Mouse (Mus musculus) cerebellum, adult 9-11 months (tissue): ENCODE results near the gene Vmn2r90.
"Not testable (repeated sequence)": the region's sequence is repeated elsewhere in the genome, so short reads cannot be mapped to it uniquely, and the experiment has no call there.

Source experiments
- DNase-seq: peaks from one replicate; pipeline ENCODE4 v3.0.0; 2022

Vmn2r90 gene

DNA sequence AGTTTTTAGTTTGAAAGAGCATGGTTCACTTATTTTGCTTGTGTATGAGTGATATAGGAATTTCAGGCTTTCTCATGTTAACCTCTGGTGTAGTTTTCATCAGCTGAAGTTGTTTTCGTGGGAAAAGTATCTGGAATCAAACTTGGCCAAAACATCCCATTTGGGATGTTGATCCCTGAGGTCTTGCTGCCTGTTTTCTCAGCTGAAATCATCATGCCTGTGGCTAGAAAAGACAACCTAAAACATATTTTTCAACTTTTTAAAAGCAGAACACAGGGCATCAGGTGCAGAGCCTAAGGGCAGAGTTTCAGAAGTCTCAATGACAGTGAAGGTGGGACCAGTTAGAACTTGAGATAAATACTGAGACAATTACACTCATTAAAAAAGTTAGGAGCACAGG is at the start of gene Vmn2r90:
TSS of gene Vmn2r90 (plus strand) at position 301 of the 400 bp plus-strand sequence.
- DNase-seq: no peak

DNA sequence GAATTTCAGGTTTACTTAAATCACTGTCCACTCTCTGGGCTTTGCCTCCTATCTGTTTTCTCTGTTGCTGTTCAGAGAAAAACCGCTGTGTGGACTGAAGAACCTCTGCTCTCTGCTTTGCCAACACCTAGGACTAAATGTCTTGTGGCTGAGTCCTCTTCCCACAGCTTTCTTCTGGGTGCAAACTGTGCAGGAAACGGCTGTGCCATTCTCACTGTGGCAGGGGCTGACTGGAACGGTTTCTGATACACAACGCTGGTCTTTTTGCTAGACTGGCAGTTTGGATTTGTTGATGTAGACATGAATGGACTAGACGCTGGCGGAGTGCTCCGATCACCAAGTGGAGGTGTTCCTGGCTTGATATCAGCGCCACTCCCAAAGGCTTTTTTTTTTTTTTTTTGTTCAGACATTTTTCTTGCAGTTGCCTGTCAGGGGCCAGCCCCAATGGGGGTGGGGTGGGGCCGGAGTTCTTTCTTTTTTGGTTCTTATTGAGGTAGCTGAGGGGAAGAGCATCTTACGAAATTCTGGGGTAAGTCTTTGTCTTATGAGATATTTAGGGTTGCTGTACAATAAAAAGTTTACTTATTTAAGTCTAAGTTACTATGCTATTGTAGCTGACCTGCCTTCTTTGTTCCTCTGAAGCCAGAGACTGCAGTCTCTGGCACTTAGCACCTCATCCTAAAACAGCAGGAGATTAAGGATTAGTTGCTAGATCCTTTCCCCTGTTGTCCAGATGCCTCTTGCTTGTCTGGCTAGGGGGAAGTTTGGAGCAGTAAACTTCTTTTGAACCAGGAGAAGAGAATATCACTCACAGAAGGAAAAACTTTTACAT is 48.3 kb upstream of the Vmn2r90 start:
- DNase-seq: no peak

DNA sequence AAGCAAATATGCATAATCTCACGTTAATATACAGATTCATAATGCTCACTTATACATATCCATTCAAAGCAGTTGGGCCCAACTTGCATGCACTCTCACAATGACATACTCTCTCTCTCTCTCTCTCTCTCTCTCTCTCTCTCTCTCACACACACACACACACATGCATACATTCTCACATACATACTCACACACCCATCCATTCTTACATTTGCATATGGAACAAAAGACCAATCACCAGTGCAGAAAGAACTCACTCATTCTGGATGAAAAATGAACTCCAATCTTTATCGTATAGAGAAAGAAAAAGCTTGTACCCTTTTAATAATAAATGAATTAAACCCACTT is 47.7 kb upstream of the Vmn2r90 start:
- DNase-seq: no peak

DNA sequence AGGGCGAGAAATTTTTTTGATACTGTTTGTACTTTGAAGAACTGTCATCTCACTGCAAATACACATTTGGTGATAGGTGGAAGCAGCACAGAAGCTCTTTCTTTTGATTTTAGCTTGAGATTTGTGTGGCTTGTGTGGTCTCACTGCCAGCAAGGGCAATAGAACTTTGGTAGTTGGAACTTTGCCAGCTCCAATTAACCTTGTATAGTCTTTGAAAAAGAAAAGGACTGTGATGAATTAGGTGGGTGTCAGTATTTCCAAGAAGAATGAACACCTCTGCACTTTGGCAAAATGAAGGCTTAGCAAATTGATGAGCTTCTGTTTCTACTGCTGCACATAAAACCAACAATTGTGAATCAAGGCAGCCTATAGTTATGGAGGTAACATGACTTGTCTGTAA is 24.8 kb upstream of the Vmn2r90 start:
- DNase-seq: no peak

DNA sequence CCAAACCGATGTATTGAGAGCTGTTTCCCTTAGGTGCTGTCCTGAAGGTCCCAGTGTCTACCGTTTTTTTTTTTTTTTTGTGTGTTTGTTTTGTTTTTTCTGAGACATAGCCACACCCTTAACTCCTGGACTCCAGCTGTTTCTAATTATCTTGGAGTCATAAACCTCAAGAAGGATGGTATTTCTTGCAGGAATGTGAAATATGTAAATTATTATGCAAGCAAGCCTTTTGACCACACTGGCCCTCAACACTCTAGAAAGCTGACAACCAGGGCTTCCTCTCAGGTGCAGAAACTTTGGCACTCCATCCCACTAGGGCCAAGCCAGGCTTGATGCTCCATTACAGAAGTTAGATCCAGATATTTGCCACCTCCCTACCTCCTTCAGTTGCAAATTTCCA is 12.9 kb upstream of the Vmn2r90 start:
- DNase-seq: no peak

DNA sequence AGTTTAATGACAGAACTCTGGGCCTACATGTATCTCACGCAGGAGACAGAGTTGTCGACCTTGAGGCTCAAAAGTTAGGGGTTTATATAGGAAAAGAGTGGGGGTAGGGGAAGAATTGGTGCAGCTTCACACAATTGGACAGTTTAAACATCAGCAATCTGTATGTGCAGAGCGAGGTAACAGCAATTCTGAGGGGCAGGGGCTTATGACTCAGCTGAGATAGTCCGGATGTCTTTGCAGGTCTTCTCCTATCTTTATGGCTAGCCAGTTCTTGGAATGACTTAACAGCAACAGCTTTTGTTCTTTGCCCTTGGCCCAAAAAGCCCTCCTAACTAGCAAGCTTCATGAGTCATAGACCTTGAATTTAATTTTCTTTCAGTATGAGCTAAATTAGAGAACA is 28.8 kb downstream of the Vmn2r90 start:
- not testable (repeated sequence) for DNase-seq

DNA sequence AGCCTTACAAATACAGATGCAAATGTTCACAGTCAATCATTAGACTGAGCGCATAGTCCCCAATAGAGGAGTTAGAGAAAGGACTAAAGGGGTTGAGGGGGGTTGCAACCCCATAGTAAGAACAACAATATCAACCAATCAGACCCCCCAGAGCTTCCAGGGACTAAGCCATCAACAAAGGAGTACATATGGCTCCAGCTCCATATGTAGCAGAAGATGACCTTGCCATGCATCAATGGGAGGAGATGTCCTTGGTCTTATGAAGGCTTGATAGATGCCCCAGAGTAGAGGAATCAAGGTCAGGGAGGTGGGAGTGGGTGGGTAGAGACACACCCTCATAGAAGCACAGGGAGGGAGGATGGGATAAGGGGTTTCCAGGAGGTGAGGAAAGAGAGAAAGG is 35.1 kb downstream of the Vmn2r90 start:
- DNase-seq: no peak

DNA sequence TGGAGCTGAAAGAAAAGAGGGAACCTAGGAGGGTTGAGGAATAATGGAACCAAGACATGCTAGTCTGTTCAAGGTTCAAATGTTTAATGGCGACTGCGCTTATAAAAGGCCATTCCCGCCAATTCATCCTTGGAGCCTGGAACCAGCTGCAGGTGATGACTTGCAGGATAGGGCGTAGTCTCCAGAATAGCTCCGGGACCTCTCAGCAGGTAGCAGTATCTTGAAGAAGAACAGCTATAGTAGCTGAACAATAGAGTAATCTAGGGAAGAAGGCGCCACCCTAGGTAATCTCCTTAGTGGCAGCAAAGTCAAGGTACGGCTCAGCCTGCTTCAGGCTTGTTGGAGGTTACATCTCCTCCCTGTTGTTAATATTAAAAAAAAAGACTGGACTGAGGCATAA is 35.8 kb downstream of the Vmn2r90 start:
- DNase-seq: not testable (repeated sequence)

DNA sequence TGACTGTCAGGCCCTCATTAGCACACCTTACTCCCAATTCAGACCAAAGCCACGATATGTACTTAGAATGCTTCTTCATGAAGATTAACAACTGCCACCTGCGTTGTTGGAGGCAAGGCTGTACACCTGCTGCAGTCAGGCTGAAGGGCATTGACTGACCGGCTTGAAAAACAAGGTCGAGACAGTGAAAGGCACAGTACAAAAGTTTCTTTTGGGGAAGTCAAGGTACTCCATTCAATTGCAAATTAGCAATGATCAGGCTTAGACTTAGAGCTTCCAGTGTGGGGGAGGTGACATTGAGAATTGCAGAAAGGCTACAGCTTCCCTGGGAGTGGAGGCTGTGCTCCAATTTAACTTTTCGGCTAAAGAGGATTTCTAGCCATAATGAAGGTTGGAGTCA is 36.4 kb downstream of the Vmn2r90 start:
- DNase-seq: not testable (repeated sequence)

DNA sequence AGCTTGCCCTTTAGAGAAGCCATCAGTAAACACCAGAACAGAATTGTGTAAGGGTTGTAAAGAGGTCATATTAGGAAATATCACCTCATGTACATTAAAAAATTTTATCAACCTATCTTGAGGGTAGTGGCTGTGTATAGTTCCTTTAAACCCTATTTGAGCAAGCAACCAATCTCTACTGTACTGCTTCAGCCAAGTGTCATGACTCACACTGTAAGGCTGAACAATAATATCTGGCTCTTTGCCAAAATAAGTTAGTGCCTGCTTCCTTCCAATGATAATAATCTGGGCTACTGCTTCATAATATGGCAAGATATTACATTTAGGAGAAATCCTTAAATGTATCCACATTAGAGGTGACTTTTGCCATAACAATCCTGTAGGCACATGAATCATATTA is 38.0 kb downstream of the Vmn2r90 start:
- DNase-seq: not testable (repeated sequence)

DNA sequence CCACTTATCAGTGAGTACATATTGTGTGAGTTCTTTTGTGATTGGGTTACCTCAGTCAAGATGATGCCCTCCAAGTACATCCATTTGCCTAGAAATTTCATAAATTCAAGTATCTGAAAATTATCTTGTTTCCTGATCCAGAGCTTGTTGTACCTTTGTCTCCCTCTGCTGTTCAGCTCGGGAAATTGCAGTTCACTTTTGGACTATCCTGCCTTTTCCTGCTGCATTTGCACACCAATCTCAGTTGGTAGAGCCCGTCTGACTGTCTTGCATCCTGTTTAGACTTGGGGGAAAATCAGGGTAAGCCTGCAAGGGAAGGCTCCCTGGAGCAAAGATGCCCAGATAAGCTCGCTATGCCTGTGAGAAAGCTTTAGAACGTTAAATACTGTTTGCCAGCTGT is 45.8 kb downstream of the Vmn2r90 start:
- DNase-seq: peak; percentile 46

DNA sequence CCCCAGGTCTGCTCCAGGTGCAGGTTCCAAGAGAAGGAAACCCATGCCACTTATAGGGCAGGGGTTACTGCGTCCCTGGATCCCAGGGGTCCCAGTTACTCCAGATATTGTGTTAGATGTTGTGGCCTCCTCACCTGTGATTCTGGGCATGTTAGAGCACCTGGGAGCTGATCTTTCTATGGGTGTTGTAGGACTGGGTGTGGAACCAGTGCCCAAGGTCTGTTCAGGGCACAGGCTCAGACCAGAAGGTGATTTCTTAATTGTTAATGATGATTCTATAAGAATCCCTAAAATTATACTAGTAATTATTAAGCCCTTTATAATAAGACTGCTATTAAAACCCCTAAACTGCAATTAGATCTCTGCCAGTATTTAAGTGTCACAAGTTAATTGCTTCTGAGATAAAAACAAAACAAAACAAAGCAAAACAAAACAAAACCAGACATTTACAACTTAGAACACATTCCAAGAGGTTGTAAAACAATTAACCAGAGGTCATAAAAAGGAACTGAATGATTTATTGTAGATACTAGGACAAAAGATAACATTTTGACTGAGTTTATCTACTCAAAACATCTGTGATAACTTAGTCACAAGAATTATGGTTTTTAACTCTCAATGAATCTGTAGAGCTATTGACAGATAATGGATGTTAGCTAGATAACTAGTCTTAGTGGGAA is 59.2 kb downstream of the Vmn2r90 start:
- no peak for DNase-seq

DNA sequence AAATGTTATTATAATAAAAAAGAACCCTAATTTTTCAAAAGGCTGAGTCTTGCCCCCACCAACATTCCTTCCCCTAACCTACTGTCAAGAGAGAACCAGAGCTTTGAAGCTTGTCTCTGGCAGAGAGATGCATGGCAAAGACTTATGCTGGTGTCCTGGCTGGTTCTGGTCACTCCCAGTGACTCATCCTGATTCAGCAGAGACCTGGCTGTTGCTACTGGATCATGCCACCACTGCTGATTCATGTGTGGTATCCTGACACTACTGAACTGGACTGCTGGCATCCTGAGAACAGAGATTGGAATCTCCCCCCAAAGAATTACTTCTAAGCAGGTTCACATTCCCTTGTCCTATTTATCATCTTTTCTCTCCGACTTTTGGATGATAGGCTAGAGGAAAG is 60.7 kb downstream of the Vmn2r90 start:
- DNase-seq: no peak

DNA sequence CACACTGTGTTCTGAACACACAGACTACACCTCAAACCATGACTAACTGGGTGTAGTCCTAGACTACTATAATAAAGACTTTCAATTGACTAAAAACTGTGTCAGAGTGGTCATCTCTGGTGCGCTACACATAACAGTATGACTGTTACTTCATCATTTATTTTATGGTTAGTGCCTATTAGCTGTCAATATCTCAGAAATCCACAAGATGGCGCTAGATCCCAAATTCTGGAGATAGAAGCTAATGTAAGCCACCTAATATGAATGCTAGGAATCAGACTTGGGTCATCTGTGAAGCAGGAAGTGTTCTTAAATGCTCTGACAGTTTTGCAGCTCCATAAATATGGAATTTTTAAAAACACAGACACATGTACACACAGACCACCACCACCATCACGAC is 62.9 kb downstream of the Vmn2r90 start:
- peak; percentile 20 for DNase-seq
